Mouse (Mus musculus) left cerebral cortex, postnatal 36 days (tissue): Measurements from ENCODE around the gene Hibadh. TPM values are rescaled to one million over a fixed set of nuclear protein-coding genes. Genes with fewer than 3 reads are reported as not detected.

Experiments used
- DNase-seq, 2 experiments: peaks; one replicate each; pipeline ENCODE4 v3.0.0; 2021 to 2022; ENCODE audit warnings: low spot score in 2 of 2, mixed read lengths in 1 of 2
- intact Hi-C: fragments of 180-260 bp; cut with DNase I; formaldehyde crosslinking; loops from one replicate; pipeline ENCODE4 v1.15.1; 2025
- total RNA-seq, 2 experiments: library from RNA; stranded (reverse); gene quantifications; 2 replicates each; pipeline ENCODE4 v1.2.3; 2021

The Hibadh gene
- total RNA-seq, 2 experiments from 2014 or later = 45.2 to 47.2 TPM

- intact Hi-C loops = loop anchor here (5.0 kb wide), 1 partner anchor 71 kb away; the partner anchor contains the start of gene Tax1bp1
- DNase-seq = no peak
Measured at GRCm38 (mm10) chr6:52641076-52641475, 887 bp upstream of the Hibadh start.

- no peak for DNase-seq
- intact Hi-C loops = loop anchor here (5.0 kb wide), 1 partner anchor 73 kb away; the partner anchor contains the start of gene Tax1bp1
Measured at GRCm38 (mm10) chr6:52639546-52640223, 504 bp downstream of the Hibadh start.

GRCm38 (mm10) chr6:52638471-52639185, 1.6 kb downstream of the Hibadh start:
- DNase-seq = no peak
- intact Hi-C loops = no loop called here

GRCm38 (mm10) chr6:52637337-52637736, 2.9 kb downstream of the Hibadh start:
- DNase-seq = no peak
- intact Hi-C loops = no loop called here

- intact Hi-C loops = no loop called here
- no peak for DNase-seq
Measured at GRCm38 (mm10) chr6:52635395-52635794, 4.8 kb downstream of the Hibadh start.

- intact Hi-C loops = no loop called here
- DNase-seq = no peak
Measured at GRCm38 (mm10) chr6:52630625-52631024, 9.6 kb downstream of the Hibadh start.

GRCm38 (mm10) chr6:52629180-52629579, 11.0 kb downstream of the Hibadh start:
- no peak for DNase-seq
- intact Hi-C loops = no loop called here

- DNase-seq = no peak
- intact Hi-C loops = no loop called here
Measured at GRCm38 (mm10) chr6:52626735-52627134, 13.5 kb downstream of the Hibadh start.

GRCm38 (mm10) chr6:52623741-52624140, 16.4 kb downstream of the Hibadh start:
- no peak for DNase-seq
- intact Hi-C loops = no loop called here

- no peak for DNase-seq
- intact Hi-C loops = no loop called here
Measured at GRCm38 (mm10) chr6:52621731-52622480, 18.3 kb downstream of the Hibadh start.

GRCm38 (mm10) chr6:52620090-52620489, 20.1 kb downstream of the Hibadh start:
- no peak for DNase-seq
- intact Hi-C loops = no loop called here

- intact Hi-C loops = loop anchor here (10.0 kb wide), 1 partner anchor 305 kb away; no protein-coding TSS in a partner anchor
- DNase-seq = no peak
Measured at GRCm38 (mm10) chr6:52609626-52610352, 30.4 kb downstream of the Hibadh start.

GRCm38 (mm10) chr6:52608121-52608520, 32.1 kb downstream of the Hibadh start:
- DNase-seq = no peak
- intact Hi-C loops = loop anchor here (10.0 kb wide), 1 partner anchor 303 kb away; no protein-coding TSS in a partner anchor

- no peak for DNase-seq
- intact Hi-C loops = loop anchor here (10.0 kb wide), 1 partner anchor 302 kb away; no protein-coding TSS in a partner anchor
Measured at GRCm38 (mm10) chr6:52606746-52607347, 33.3 kb downstream of the Hibadh start.

- intact Hi-C loops = loop anchor here (10.0 kb wide), 1 partner anchor 297 kb away; no protein-coding TSS in a partner anchor
- DNase-seq = no peak
Measured at GRCm38 (mm10) chr6:52601706-52602642, 38.2 kb downstream of the Hibadh start.

GRCm38 (mm10) chr6:52601117-52601516, 39.1 kb downstream of the Hibadh start:
- intact Hi-C loops = loop anchor here (10.0 kb wide), 1 partner anchor 296 kb away; no protein-coding TSS in a partner anchor
- no peak for DNase-seq

- intact Hi-C loops = no loop called here
- no peak for DNase-seq
Measured at GRCm38 (mm10) chr6:52594752-52595151, 45.4 kb downstream of the Hibadh start.

GRCm38 (mm10) chr6:52586564-52586963, 53.6 kb downstream of the Hibadh start:
- intact Hi-C loops = no loop called here
- no peak for DNase-seq
